Mouse (Mus musculus): ENCODE measurements around the gene Srl.

The Srl gene

GRCm38 (mm10) chr16:4519157-4519556 lies 22.5 kb downstream of the Srl start:
- peak in 1 of 2 experiments; percentile 37 for DNase-seq (ENCODE audit: low spot score in 2 of 2)

GRCm38 (mm10) chr16:4517906-4518305 lies 23.7 kb downstream of the Srl start:
- no peak for DNase-seq (ENCODE audit: low spot score in 2 of 2)

- no peak for DNase-seq (ENCODE audit: low spot score in 2 of 2)
These were observed 27.2 kb downstream of the Srl start for GRCm38 (mm10) chr16:4514383-4514782.

GRCm38 (mm10) chr16:4512661-4513438 lies 28.8 kb downstream of the Srl start:
- peak in 1 of 2 experiments; percentile 26 for DNase-seq (ENCODE audit: low spot score in 2 of 2)

GRCm38 (mm10) chr16:4511371-4511770 lies 30.2 kb downstream of the Srl start:
- DNase-seq (ENCODE audit: low spot score in 2 of 2): no peak

GRCm38 (mm10) chr16:4506181-4506580 lies 35.4 kb downstream of the Srl start:
- no peak for DNase-seq (ENCODE audit: low spot score in 2 of 2)

- no peak for DNase-seq (ENCODE audit: low spot score in 2 of 2)
These were observed 38.1 kb downstream of the Srl start for GRCm38 (mm10) chr16:4503495-4503894.

GRCm38 (mm10) chr16:4502568-4502967 lies 39.0 kb downstream of the Srl start:
- DNase-seq (ENCODE audit: low spot score in 2 of 2): no peak

GRCm38 (mm10) chr16:4501703-4502102 lies 39.9 kb downstream of the Srl start:
- no peak for DNase-seq (ENCODE audit: low spot score in 2 of 2)

- no peak for DNase-seq (ENCODE audit: low spot score in 2 of 2)
These were observed 40.8 kb downstream of the Srl start for GRCm38 (mm10) chr16:4500598-4501385.

- no peak for DNase-seq (ENCODE audit: low spot score in 2 of 2)
These were observed 43.6 kb downstream of the Srl start for GRCm38 (mm10) chr16:4497762-4498607.

- DNase-seq (ENCODE audit: low spot score in 2 of 2): no peak
These were observed 45.1 kb downstream of the Srl start for GRCm38 (mm10) chr16:4496470-4496869.

GRCm38 (mm10) chr16:4495861-4496260 lies 45.8 kb downstream of the Srl start:
- DNase-seq (ENCODE audit: low spot score in 2 of 2): no peak

GRCm38 (mm10) chr16:4492777-4493563 lies 48.6 kb downstream of the Srl start:
- no peak for DNase-seq (ENCODE audit: low spot score in 2 of 2)

- peak; percentile 77 to 94 for DNase-seq (ENCODE audit: low spot score in 2 of 2)
These were observed 52.4 kb downstream of the Srl start for GRCm38 (mm10) chr16:4489114-4489624.

- no peak for DNase-seq (ENCODE audit: low spot score in 2 of 2)
These were observed 60.9 kb downstream of the Srl start for GRCm38 (mm10) chr16:4480616-4481265.

GRCm38 (mm10) chr16:4477591-4478215 lies 63.9 kb downstream of the Srl start:
- DNase-seq (ENCODE audit: low spot score in 2 of 2): no peak

GRCm38 (mm10) chr16:4474882-4475803 lies 66.5 kb downstream of the Srl start:
- peak; percentile 93 to 99 for DNase-seq (ENCODE audit: low spot score in 2 of 2)
